Mouse (Mus musculus): Measurements from ENCODE around the gene Gm9837.

Gene Gm9837

DNA sequence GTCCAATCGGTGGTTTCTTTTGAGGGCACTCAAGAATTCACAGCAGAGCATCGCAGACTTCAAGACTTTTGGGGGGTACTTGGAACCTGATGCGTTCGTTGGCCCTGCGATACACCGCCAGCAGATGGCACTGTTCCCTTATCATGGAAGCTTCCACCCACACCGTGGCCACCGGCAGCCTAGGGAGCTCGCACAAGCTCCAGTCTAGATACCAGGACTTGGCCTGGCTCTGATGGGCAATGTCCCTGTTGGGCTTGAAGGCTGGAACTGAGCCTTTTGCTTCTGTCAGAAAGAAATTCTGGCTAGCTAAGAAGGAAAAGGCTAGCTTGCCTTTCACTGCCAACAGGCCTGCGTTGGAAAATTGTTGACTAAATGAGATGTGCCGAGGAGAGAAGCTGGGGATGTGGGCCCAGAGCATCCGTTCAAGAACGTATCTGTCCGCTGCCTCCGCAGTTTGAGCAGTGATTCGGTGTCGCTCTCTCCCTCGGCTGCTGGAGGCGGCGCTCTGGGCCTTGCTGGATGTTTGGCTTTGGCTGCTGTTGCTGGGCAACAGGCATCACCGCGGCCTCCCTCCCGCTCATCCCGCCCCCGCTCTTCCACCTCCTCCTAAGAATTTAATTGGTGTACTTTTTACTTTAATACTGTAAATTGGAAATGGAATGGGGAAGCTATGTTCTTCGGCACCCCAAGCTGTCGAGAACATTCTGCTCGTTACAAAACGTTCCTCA, at the start of gene Gm9837:
Gm9837 (minus strand) TSS at position 512 of the 728 bp plus-strand sequence.
- peak; percentile 88 for DNase-seq (ENCODE audit: low spot score)

DNA sequence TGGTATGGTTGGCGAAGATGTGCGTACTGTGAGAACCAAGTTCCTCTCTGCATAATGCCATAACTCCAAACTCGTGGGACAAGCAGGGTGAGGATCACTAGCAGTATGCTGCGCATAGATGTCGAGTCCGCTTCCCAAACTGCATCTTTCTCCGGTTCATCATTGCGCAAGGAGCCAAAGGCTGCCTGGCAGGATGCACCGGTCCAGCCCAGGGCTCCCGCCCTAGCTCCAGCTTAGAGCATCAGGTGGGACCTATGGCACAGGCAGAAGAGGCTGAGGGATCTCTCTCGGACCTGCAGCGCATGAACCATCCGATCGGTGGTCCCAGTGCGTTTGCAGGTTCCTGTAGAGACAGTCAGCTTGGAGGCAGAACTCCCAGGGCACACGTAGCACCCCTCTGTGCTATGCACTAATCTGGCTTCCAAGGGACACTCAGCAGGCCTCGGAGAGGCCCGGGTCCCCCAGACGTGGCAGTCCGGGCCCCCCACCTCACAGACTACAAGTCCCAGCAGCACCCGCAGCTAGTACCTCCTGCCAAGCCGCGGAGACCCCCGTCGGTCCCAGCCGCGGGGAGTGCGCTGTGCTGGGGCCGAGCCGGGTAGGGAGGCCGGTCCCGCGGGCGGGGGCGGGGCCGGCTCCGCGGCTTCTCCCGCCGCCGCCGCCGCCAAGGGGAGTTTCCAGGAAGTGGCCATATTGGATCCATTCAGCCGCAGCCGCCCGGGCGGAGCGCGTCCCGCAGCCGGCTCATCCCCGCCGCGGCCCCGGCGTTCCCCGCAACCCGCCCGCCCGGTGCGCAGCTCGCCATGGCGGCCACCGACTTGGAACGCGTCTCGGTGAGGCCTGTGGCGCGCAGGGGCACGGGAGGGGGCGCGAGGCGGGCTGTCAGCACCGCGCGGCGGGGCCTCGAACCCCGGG, 49.2 kb upstream of the Gm9837 start, which contains the start of gene Sept8:
Sept8 (plus strand) TSS at position 51 of the 915 bp plus-strand sequence.
- peak; percentile 63 for DNase-seq (ENCODE audit: low spot score)

DNA sequence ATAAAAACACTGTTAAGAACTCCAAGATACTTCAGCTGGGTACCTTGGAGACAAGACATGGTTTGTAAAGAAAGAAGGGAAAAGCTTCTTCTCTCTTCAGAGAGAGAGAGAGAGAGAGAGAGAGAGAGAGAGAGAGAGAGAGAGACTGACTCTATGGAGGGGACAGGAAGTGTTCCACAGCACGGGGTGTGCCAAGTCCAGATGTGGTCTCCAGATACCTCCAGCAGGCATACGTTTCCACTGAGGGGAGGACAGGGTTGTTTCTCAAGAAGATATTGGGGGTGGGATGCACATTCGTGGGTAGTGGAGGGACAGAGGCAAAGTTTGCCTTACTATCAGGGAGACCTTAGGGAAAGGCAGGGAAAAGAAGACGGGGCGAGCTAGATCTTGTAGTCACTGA, 48.5 kb upstream of the Gm9837 start:
- DNase-seq (ENCODE audit: low spot score) = no peak

DNA sequence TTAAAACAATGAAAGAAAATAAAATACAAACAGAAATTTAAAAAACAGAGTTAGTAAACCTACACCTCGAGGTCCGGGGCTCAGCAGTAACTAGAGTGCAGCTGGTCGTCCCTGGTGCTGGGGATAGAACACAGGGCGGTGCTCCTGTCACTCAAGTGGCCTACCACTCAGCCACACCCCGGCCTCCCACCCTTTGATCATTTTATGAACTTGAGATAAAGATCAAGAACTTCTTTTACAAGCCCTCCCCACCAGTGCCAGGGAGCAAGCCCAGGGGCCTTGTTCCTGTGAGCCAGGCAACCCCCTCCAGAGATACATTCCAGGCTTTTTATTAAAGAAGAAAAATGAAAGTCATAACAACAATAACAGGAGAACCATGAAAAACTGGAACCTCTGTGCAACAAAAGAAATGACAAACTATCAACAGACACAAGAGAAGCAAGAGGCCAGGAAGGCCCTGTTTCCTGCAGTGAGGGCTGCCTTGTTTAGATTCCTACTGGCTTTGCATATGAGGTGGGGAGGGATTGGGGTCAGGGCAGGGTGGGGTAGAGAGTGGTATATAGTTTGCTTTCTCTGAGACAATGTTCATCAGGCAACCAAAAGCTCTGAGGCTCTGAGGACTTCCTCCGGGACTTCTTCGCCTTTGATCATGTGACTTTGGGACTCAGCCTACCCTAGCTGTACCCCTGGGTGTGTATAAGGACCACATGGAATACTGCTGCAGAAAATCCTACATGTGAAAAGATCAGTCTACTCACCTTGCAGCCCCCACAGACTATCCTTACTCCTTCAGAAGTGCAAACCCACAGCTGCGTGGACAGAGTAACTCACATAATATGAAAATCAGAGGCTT, 46.7 kb upstream of the Gm9837 start:
- no peak for DNase-seq (ENCODE audit: low spot score)

DNA sequence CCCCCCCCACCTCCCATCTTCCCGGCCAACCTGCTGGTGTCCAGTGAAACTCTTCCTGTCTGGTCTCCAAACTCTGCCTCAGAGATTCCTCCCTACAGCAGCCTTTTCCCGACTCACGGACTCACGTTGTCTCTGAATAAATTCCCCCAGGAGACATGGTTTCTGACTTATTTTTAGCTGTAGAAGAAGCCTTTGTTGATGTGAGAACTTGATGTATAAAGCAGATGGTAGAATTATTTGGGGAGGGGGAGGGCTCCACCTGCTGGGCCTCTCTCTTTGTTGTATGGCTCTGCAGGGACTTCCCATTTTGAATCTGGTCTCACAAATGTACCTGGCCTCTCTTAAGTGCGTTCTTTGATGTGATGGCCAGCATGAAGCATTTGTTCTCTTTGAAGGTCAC, 40.1 kb upstream of the Gm9837 start:
- DNase-seq (ENCODE audit: low spot score) = no peak

DNA sequence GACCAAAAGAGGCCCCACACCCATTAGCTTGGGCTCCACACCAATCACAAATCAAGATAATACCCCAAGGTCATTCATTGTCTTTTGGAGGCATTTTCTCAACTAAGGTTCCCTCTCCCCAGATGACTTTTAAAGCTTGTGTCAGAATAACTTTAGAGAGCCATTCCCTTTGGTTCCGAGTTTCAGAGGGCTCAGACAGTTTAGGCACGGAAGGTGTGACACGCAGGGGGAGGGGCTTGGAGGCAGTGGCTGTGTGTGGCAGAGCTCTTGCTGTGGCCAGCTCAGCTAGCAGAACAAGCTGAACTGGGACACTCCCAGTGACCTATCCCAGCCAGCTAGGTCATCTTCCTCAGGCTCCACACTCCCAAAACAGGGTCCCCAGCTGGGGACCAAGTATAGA, 38.3 kb upstream of the Gm9837 start:
- DNase-seq (ENCODE audit: low spot score) = no peak

DNA sequence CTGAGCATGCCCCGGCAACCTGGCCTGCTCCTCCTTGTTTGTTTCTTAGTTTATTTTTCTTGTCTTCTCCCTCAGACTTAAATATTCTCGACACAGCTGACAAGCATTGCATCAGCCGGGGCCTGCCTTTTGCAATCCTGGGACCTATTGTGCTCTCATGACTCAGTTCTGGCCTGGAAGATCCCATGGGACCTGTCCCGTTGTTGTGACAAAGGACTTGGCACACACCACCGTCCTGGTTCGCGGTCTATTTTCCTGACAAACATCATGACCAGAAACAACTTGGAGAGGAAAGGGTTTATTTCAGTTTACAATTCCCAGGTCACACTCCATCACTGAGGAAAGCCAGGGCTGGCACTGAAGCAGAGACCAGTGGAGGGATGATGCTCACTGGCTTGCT, 37.9 kb upstream of the Gm9837 start:
- DNase-seq (ENCODE audit: low spot score) = no peak

DNA sequence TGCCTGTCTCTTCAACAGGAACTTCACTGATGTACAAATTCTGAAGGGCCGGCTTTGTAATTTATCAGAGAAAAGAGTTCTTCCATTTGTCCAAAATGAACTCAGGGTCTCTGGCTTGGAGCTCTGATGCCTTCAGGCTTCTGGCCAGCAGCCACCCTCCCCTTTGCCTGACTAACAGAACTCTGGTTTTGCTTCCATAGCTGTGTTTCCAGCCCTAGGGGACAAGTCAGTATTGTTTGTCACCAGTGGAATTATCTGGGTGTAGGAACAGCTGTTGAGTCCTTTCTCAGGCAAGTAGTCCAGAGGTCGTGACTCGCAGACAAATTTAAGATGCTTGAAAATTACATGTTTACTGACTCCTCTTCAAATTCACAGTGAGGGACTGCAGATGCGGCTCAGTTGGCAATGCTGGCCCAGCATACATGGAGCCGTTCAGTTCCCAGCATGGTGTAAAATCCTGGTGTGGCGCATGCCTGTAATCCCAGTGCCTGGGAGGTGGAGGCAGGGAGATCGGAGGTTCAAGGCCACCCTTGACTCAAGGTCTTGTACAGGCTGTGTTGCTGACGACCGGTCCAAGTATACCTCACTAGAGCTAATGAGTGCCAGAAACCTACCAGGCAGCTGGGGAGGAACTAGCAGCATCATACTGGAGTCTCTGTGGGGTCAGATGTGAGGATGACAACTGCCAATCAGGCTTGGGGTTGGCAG, 37.0 kb upstream of the Gm9837 start:
- DNase-seq (ENCODE audit: low spot score) = no peak

DNA sequence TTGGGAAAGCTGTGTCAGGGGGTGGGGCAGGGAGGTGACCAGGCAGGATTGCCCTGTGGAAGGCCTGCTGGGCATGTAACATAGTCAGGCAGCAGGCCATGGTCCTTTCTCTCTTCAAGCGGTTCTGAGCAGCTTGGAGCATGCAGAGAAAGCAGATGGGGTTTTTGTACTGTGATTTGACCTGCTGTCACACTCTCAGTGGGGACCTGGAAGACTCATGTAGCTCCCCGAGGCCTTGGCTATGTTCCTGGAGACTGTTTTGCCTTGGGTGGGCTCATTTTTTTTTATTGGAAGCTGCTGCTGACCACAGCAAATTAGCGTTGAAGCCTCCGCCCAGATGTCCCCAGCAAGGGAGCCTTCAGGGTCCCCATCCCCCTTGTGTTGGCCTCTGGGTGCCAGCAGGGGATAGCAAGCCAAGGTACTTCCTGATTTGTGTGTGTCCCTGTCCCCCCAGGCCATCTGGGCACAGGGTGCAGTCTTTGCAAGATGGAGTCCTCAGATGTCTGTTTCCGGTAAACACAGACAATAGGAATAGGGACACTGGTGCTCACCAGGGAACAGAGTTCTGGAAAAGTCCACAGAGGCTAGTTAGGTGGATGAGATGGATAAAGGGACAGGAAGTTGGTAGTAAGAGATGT, 34.9 kb upstream of the Gm9837 start:
- DNase-seq (ENCODE audit: low spot score) = no peak

DNA sequence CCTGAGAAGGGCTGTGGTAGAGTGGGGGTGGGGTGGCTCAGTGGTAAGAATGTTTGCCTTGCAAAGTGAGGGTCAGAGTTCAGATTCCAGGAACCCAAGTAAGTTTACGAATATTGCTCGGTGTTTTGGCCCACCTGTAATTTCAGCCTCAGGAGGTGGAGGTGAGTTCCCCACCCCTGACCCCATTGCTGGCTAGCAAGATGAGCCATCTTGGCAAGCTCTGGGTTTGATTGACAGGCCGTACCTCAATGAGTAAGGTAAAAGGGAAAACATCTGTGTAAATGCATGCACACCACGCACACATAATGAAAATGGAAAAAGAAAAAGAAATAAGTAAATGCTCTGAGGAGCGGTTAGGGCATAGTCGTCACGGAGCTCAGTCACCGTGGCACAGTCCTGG, 34.1 kb upstream of the Gm9837 start:
- no peak for DNase-seq (ENCODE audit: low spot score)

DNA sequence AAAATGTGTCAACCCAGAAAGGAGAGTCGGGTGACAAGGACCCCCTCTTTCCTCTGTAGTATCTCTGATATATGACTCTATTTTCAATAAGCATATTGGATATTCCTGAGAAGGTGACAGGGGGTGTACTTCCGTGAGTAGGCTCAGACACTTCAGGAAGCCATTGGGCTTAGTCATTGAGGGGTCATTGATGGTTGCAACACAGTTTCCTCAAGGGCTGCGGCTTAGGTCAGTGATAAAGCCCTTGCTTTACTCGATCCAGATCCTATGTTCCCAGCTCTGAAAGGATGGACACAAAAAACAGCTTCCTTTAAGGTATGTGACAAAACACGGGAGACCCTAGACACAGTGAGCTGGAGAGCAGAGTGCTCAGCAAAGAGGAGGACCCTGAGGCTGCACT, 33.5 kb upstream of the Gm9837 start:
- no peak for DNase-seq (ENCODE audit: low spot score)

DNA sequence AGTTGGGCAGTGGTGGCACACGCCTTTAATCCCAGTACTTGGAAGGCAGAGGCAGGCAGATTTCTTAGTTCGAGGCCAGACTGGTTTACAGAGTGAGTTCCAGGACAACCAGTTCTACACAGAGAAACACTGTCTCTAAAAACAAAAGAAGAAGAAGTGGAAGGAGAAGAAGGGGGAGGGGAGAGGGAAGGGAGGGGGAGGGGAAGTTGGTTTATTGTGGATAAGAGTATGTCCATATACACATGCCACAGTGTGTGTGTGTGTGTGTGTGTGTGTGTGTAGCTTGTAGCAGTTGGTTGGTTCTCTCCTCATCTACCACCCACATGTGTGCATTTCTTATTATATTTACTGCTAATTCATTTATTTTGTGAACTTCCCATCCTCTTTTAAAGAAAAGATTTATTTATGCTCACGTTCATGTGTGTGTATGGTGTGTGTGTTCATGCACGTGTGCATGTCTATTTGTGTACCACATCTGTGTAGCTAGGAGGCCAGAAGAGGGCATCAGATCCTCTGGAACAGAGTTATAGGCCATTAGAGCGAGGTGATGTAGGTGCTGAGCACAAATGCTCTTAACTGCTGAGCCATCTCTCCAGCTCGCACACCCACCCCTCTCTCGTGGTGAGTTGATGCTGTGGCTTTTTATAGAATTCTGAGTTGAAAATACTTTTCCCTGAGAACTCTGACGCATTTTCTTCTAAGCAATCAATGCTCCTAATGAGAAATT, 31.9 kb upstream of the Gm9837 start:
- DNase-seq (ENCODE audit: low spot score) = no peak

DNA sequence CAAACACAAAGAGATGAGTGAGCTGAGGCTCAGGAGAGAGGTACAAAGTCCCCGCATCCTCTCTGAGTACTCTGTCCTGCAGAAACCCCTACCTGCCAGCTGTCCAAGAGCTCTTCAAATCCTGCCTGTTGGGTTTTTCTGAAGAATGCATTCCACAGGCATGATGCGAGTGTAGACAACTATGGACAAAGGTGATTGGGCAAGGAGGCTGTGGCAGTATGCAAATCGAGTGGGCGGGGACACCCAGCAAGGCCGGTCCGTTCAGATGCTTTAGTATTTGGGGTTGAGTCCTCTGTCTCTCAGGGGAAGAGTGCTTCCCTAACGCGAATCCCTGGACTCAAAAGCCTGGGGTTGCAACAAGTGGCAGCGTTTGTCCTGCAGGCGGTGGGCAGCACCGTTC, 30.3 kb upstream of the Gm9837 start:
- DNase-seq (ENCODE audit: low spot score) = peak; percentile 53

DNA sequence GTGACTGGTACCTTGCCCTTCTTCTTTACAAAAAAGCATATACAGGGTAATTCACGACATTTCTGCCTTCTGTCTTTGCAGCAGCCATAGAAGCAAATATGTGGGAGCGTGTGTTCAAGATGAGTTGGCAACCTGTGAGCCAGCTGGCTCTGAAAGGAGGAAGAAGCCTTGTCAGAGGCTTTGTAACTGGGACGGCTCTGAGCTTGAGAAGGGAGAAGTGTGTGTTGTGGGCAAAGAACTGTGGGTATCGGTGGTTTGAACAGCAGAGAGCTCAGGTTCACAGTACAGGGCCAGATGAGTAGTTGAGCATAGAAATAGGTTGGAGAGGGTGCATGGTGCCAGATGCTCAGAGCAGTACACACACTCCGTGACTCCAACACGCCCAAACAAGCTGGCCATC, 26.7 kb upstream of the Gm9837 start:
- no peak for DNase-seq (ENCODE audit: low spot score)

DNA sequence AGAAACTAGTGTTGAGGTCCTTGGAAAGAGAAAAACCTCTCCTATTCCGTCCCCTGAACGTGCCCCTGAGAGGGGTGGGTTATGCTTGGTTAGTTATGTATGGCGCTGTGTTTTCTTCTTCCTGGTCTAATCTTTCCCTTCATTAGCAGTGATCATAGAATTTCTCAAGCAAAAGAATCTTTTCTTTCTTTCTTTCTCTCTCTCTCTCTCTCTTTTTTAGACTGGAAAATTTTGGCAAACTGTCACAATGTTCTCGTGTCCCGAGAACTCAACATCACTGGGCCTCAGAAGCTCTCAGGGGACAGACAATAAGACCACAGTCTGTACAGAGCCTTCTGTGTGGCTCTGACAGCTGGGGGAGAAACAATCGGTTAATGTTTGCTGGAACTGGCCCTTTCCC, 25.1 kb upstream of the Gm9837 start:
- no peak for DNase-seq (ENCODE audit: low spot score)

DNA sequence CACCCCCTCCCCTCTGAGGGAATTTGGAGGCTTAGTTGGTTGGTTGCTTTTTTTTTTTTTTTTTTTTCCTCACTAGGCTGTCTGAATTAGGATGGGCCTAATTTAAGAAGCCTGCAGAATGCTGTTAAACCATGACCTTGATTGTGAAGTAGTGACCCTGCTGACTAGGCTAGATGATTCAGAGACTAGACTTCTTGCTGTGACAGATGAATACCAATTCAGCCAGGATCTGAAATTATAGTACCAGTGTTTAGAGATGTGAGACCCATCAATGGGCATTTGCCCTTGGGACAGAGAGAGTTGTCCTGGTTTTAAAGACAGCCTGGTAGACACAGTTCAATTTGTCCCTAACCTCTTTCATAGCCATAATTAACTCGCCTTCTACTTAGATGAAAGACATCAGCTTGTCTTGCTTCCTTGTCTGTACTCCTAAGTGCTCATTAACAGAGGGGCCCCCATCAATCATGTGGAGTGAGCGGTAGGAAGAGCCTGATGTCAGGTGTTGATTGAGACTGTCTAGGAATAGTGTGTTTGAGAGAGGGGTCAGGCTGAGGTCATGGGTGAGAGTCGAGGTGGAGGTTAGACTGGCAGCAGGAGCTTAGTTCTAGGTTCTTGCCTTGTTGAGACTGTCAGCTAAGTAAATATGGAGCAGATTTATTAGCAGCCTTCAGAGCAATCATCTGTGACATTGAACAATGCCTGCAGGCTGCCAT, 23.1 kb upstream of the Gm9837 start:
- no peak for DNase-seq (ENCODE audit: low spot score)

DNA sequence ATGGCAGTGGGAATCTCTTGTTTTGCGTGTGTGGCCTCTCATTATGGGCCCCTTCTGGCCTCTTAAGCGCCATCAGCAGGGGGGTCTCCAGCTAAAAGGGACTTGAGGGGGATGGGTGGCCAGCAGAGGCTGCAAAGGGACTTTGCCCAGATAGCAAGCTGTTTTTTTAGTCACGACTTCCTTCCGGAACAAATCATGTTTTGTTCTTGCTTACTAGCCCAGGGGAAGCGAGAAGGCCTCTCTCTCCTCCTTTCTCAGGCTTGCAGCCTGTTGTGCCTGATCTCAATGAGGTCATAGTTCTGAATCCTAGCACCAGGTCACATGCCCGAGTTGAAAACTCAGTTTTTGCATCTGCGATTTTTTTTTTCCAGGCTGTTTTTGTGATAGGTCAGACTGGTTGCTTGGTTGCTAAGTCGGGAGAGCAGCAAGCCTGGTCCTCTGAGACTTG, 21.7 kb upstream of the Gm9837 start:
- no peak for DNase-seq (ENCODE audit: low spot score)

DNA sequence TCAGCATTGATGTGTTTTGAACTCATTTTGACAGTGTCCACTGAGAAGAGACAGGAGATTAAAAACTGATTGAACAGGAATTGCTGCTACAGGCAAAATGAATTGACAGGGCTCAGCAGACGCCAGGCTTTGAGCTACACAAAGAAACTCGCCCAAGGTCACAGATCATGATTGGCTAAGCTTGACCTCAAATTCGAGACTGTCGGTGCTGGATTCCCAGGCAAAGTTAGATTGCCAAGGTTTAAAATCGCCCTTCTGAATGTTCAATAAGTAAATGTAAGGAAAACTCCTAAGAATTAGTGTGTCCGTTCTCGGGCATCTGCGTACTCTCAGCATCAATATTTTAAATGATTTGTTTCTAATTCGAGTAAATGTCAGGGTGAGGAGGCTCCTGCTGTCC, 19.1 kb upstream of the Gm9837 start:
- DNase-seq (ENCODE audit: low spot score) = no peak

DNA sequence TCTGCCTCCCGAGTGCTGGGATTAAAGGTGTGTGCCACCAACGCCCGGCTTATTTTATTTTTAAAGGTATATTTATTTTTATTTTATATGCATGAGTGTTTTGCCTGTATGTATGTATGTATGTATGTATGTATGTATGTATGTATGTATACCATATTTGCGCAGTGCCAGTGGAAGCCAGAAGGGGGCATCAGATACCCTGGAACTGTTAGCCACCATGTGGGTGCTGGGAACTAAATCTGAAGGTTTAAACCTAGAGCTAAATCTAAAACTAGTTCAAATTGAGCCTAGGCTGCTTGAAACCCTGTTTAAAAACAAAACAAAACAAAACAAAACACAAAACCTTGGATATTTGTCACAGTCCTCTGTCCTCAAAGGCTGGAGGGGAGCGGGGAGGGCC, 18.7 kb upstream of the Gm9837 start:
- no peak for DNase-seq (ENCODE audit: low spot score)

Data from urinary bladder, postnatal 25 days (tissue).